Mouse (Mus musculus) liver, embryonic 14.5 days (tissue): ENCODE data around the gene Zfp385b.

ENCODE experiments used
- CTCF ChIP-seq: IDR thresholded peaks from 2 replicates; pipeline ENCODE4 v1.5.1; 2016; ENCODE audit warnings: antibody characterized with exemption, low read depth, control low read depth
- EP300 ChIP-seq: IDR thresholded peaks from 2 replicates; pipeline ENCODE4 v1.6.1; 2016; ENCODE audit warnings: antibody characterized with exemption, low read depth

- TF ChIP-seq CTCF = no peak
- TF ChIP-seq EP300 = no peak
Measured at GRCm38 (mm10) chr2:77412171-77412570, 407.3 kb downstream of the Zfp385b start.
